Mouse (Mus musculus) adrenal gland, postnatal 36 days (tissue): ENCODE measurements around the gene Fzd2. TPM values are rescaled to one million over a fixed set of nuclear protein-coding genes. Genes with fewer than 3 reads are reported as not detected.

ENCODE experiments used
- total RNA-seq, 2 experiments: library from RNA; stranded (reverse); gene quantifications; 2 replicates each; pipeline ENCODE4 v1.2.3; 2021

Fzd2 gene
- total RNA-seq, 2 experiments from 2014 or later, result 3.1 to 4.2 TPM

Other genes starting within 250 kb of the Fzd2 start
- 1 to 10 TPM in 1 of 2 experiments, under 1 TPM in 1; 0.56 to 1.8 TPM for gene Slc4a1, start 238.2 kb upstream of the Fzd2 start, total RNA-seq
- gene Rundc3a, start 211.0 kb upstream of the Fzd2 start, total RNA-seq, result 10 to 100 TPM; 29.1 to 29.6 TPM
- 100 to 1,000 TPM; 453 to 470 TPM for gene Slc25a39, start 196.4 kb upstream of the Fzd2 start, total RNA-seq
- gene Grn, start 174.1 kb upstream of the Fzd2 start, total RNA-seq, result 100 to 1,000 TPM; 181 to 214 TPM
- gene Fam171a2, start 156.7 kb upstream of the Fzd2 start, total RNA-seq, result 1 to 10 TPM; 5.8 to 6.1 TPM
- 1 to 10 TPM; 3.0 to 4.6 TPM for gene Itga2b, start 134.3 kb upstream of the Fzd2 start, total RNA-seq
- gene Gpatch8, start 48.0 kb upstream of the Fzd2 start, total RNA-seq, result 10 to 100 TPM; 25.9 to 31.1 TPM
- under 1 TPM in 1 of 2 experiments, not detected in 1; 0.69 TPM for gene Gm11627, start 24.9 kb upstream of the Fzd2 start, total RNA-seq
- not detected for gene Meioc, start 59.3 kb downstream of the Fzd2 start, total RNA-seq
- 10 to 100 TPM; 29.2 to 29.5 TPM for gene Ccdc43, start 93.4 kb downstream of the Fzd2 start, total RNA-seq
- 1 to 10 TPM; 2.7 to 3.4 TPM for gene Adam11, start 157.0 kb downstream of the Fzd2 start, total RNA-seq
- gene Gjc1, start 215.3 kb downstream of the Fzd2 start, total RNA-seq, result 10 to 100 TPM; 13.6 to 21.6 TPM
- 1 to 10 TPM; 1.7 to 2.6 TPM for gene Higd1b, start 231.5 kb downstream of the Fzd2 start, total RNA-seq